Mouse (Mus musculus): ENCODE results near the gene Gatm. TPM values are rescaled to one million over a fixed set of nuclear protein-coding genes. Genes with fewer than 3 reads are reported as not detected.

The Gatm gene
- 80.2 and 82.1 TPM in 2 replicates for polyA plus RNA-seq (2015; fragmentation: Nextera tagmentation; extraction: Ambion mirVana)

GRCm38 (mm10) chr2:122610746-122611653 is at the start of gene Gatm:
Gatm (minus strand) TSS chr2:122611303.

GRCm38 (mm10) chr2:122636686-122637085 is 25.6 kb upstream of the Gatm start, which contains the start of gene AA467197:
AA467197 (plus strand) TSS chr2:122636986.

MicroRNA genes within 50 kb of the gene (microRNA counts, 519-probe panel; counts per million panel counts)
- microRNA mmu-miR-147, result 40.5 counts per million

Small RNAs within 50 kb of the gene (microRNA-seq; reads per million reads assigned to microRNA genes)
- gene Mir147, result 4.6 reads per million, percentile 10 among the genes with 10 or more reads in this experiment

Other genes starting within 250 kb of the Gatm start
- 11.9 and 15.4 TPM in 2 replicates for gene Shf, start 242.1 kb downstream of the Gatm start, polyA plus RNA-seq (2015; fragmentation: Nextera tagmentation; extraction: Ambion mirVana)
- gene Slc28a2, start 184.8 kb downstream of the Gatm start, polyA plus RNA-seq (2015; fragmentation: Nextera tagmentation; extraction: Ambion mirVana), result 0.12 and 0.17 TPM in 2 replicates
- not detected in 2 replicates for gene Gm14085, start 126.4 kb downstream of the Gatm start, polyA plus RNA-seq (2015; fragmentation: Nextera tagmentation; extraction: Ambion mirVana)
- gene AA467197, start 25.7 kb upstream of the Gatm start, polyA plus RNA-seq (2015; fragmentation: Nextera tagmentation; extraction: Ambion mirVana), result 0.62 and 0.82 TPM in 2 replicates
- 6.9 and 7.8 TPM in 2 replicates for gene Slc30a4, start 91.4 kb upstream of the Gatm start, polyA plus RNA-seq (2015; fragmentation: Nextera tagmentation; extraction: Ambion mirVana)
- 81.0 and 82.4 TPM in 2 replicates for gene Bloc1s6, start 127.2 kb upstream of the Gatm start, polyA plus RNA-seq (2015; fragmentation: Nextera tagmentation; extraction: Ambion mirVana)
- 4.3 and 4.7 TPM in 2 replicates for gene Sqor, start 153.9 kb upstream of the Gatm start, polyA plus RNA-seq (2015; fragmentation: Nextera tagmentation; extraction: Ambion mirVana)

All from neural tube, postnatal 0 days (tissue).